Mouse (Mus musculus) kidney, adult 18-20 months (tissue): ENCODE measurements around the gene Adora3.

ENCODE experiments used
- DNase-seq: peaks from one replicate; pipeline ENCODE4 v3.0.0; 2021

Adora3 gene

DNA sequence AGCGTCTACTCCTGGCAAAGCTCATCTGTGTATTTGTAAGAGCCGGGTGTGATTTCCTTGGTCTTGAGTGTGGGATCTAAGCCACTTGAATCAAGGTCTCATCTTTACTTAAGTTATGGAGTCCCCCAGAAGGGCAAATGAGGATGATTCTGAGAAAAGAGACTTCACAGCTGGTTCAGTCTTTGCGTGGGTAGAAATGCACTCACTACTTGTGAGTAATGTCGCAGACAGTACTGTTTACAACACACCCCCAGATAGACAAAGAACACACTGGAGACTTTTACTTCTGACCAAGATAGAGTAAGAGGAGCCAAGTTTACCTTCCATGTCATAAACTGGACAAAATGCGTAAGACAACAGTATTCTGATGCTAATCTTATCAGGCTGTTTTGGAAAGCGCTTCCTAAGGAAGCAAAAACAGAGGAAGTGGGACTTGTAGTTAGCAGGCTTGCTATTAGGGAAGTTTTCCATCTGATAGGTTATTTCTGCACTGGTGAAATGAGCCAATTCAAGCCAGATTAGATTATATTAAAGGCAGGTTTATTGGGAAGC lies 6.7 kb downstream of the Adora3 start:
- DNase-seq: no peak

- no peak for DNase-seq
Measured at GRCm38 (mm10) chr3:105877919-105878318, 7.3 kb downstream of the Adora3 start.

DNA sequence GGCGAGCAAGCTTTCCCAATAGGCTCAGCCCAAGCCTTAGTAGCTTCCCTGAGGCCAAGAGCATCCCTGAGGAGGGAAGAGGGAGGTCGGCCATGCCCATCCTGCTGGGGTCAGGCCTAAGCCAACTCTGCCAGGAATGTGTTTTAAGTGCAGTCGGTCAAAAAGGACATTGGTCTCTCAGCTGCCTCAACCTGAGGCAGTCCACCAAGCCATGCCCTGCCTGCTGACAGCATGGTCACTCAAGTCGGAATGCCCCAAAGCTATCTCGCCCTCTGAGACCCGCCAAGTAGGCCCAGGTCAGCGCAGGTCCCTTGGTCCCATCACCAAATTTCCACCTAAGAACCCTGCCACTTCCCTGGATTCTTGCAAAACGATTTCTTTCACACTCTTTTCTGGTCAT lies 8.1 kb downstream of the Adora3 start:
- DNase-seq: no peak

GRCm38 (mm10) chr3:105880419-105880818 lies 9.8 kb downstream of the Adora3 start:
- DNase-seq: no peak

DNA sequence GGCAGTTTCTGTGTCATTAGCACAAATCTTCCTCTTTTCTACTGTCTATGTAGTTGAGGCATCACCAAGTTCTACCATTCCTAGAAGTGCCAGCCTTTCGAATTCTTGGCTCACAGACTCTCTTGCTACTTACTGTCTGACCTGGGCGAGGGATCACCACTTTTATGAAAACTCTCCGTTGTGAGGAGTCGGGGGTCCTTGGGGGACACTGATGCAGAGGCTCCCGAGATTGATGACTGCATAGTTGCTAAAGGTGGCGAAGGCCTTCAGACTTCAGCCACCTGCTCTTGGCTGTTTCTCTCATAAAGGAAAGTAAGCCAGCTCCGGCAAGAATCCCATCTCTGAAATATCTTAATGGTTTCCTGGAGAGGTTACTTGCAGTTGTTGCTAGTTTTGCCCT lies 11.4 kb downstream of the Adora3 start:
- no peak for DNase-seq

DNA sequence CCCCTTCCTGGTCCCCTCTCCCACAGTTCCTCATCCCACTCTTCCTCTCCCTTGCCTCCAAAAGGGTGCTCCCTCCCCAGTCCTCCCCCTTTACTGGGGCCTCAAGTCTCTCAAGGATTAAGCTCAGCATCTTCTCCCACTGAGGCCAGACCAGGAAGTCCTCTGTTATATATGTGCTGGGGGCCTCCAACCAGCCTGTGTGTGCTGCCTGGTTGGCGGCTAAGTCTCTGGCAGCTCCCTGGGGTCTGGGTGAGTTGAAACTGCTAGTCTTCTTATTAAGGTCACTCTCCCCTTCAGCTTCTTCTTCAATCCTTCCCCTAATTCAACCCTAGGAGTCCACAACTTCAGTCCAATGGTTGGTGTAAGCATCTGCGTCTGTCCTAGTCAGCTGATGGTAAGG lies 12.5 kb downstream of the Adora3 start:
- no peak for DNase-seq

GRCm38 (mm10) chr3:105888961-105889360 lies 18.3 kb downstream of the Adora3 start:
- DNase-seq: no peak

DNA sequence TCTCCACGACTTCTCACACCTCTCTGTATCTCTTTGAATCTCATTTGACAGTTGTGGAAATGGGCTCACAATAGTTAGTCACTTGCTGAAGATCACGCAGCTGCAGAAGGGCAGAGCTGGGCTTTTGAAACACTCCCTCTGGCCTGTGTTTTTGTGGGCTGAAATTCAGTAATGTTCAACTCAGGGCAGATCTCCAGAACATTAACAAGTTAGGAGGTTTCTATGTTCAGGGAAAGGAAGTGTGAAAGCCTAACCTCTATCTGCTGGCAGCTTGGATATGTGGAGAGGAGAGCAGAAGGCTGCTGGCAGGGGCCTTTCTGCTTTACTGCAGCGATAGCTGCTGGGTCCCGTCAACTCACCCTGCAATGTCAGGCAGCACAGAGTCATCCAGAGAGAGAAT lies 19.6 kb downstream of the Adora3 start:
- no peak for DNase-seq

GRCm38 (mm10) chr3:105891141-105891540 lies 20.5 kb downstream of the Adora3 start:
- no peak for DNase-seq

DNA sequence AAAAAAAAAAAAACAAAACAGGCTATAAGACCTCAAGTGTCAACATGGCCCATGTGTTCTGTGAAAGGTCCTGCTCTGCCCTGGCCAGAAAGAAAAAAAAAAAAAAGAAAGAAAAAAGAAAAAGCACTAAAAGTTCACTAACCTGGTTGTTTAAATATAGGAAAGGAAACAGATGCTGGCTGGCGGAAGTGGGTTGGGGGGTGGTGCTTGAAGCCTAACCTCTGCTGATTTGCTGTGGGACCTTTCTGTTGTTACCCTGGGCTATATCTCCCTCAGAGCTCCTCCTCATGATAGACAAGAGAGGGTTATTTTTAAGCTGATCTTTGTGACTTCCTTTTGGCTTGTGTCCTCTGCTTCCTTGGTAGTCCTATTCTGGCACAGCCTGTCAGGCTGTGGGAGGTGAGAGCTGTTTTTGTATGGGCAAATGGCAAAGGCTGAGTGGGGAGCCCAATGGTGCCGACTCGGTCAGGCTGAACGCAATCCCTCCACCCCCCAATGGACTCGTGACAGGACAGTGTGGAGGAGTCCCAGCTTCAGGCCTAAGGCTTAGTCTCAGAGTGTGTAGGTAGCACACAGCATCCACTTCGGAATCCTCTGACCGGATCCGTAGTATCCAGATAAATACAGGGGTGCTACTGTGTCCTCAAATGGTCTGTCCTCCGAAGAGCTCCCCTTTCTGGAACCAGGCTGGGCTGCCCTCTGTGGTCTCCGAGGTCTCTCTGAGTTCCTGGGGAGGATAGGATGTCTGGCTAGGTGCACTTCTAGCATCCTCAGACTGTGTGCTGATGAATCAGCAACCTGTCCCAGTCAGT lies 21.3 kb downstream of the Adora3 start:
- DNase-seq: peak; percentile 11

GRCm38 (mm10) chr3:105892572-105893495 lies 22.2 kb downstream of the Adora3 start:
- no peak for DNase-seq

GRCm38 (mm10) chr3:105893941-105894391 lies 23.3 kb downstream of the Adora3 start:
- no peak for DNase-seq

DNA sequence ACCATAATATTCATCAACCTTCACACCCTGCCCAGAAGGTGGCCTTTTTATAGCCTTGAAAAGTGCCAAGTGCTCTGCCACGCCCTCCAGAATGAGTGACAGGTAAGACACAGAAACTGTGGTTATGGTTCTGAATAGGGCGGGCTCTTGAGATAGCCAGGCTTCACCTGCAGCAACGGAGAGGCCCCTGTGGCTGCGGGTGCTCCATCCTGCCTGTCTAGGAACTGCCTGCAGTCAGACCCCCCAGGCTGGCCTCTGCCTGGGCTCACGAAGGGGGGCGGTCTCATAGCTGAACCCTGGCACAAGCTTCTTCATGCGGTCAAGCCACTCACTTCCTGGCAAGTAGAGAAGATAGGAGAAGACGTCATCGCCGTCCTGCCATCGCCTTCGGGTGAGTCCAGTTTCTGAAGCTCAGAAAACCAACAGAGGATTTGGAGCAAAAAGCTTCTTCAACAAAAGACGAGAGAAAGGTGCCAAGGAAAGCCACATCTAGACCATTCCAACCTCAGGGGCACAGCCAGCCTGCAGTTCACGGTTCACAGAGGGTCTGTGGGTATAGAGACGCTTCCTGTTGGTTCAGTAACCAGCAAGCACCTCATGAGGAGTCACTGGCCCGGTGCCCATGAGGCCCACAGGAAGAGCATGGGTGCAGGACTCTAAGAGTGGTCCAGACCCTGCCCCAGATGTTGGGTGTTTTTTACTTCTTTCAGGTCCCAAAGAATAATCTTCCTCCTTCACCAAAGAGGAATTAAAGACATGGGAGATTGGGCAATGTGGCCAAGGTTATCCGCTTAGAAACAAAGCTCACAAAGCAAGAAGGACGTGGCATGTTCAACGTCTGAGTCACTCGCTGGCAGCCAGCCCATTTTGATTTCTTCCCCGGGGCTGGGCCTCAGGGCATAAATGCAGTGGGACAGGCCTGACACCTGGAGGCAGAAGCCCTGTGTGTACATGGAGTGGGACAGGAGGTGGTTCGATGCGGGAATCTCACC lies 24.2 kb downstream of the Adora3 start:
- DNase-seq: peak; percentile 79

DNA sequence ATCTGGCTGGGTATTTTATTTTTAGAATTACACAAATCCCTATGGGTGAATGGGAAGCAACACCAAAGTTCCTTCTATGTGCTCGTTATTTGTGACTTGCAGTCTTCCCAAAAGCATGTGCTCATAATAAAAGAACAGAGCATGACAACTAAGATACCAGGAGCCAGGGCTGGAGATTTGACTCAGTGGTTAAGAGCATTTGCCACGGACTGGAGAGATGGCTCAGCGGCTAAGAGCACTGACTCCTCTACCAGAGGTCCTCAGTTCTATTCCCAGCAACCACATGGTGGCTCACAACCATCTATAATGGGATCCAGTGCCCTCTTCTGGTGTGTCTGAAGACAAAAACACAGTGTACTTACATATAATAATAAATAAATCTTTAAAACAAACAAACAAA lies 26.2 kb downstream of the Adora3 start:
- DNase-seq: no peak

GRCm38 (mm10) chr3:105898325-105898724 lies 27.7 kb downstream of the Adora3 start:
- DNase-seq: no peak

GRCm38 (mm10) chr3:105898861-105899260 lies 28.2 kb downstream of the Adora3 start:
- DNase-seq: no peak

- DNase-seq: peak; percentile 85
Measured at GRCm38 (mm10) chr3:105899394-105900147, 28.9 kb downstream of the Adora3 start.

DNA sequence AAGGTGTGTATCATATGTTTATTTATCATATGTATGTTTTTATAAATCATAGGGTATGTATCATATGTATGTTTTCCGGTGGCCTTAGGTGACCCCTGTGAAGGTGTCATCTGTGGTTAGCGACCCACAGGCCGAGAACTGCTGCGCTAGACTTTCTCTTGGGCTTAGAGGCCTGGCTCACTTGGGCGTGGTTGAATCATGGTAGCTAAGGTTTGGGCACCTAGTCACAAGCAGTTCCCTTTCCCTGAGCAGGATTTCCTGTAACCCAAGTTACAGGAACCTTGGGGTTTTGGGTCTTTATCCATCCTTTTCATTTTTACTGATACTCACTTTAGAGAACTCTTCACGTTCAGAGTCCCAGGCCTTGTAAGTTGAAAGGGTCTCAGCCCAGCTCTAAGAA lies 29.6 kb downstream of the Adora3 start:
- DNase-seq: no peak

DNA sequence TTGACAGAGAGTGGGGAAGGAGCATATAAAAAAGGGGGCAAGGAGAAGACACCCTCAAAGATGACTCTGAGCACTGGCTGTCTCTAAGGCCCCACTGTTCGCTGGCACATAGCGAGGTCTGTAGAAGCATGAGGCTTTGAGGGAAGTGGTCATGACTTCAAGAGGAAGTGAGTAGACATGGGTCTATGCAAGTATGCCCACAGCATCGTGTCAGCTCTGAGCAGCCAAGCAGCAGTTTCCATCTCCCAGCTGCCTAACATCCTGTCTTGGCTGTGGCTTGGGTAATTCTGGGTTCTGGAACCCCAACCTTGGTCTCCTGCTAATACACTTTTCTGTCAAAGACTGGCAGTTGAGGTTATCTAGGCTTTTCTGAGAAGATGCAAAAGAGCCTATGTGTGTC lies 30.1 kb downstream of the Adora3 start:
- DNase-seq: no peak

DNA sequence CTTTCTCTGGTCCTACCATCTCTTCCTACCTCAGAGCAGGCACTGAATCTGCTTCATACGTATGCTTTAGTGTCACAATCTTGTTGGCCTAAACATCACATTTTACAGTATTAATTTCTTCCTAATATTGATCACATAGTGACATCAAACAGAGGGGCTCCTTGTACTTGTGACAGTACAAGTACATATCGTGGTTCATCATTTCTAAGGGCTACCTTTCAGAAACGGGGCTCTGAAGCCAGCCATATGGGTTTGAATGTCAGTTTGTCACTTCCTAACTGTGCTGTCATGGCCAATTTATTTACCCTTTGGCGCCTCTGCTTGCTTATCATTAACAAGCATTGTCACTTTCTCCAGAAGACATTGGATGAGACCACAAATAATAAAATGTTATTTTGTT lies 30.8 kb downstream of the Adora3 start:
- no peak for DNase-seq

GRCm38 (mm10) chr3:105904213-105904612 lies 33.6 kb downstream of the Adora3 start:
- DNase-seq: no peak

DNA sequence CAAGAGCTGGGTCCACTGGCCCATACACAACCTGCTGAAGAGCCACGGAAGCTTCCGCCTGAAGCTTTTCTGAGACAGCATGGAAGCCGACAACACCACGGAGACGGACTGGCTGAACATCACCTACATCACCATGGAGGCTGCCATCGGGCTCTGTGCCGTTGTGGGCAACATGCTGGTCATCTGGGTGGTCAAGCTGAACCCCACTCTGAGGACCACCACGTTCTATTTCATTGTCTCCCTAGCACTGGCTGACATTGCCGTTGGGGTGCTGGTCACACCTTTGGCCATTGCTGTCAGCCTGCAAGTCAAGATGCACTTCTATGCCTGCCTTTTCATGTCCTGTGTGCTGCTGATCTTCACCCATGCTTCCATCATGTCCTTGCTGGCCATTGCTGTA lies 34.1 kb downstream of the Adora3 start:
- DNase-seq: no peak
